Mouse (Mus musculus): Measurements from ENCODE around the gene Eci1. TPM values are rescaled to one million over a fixed set of nuclear protein-coding genes. Genes with fewer than 3 reads are reported as not detected.
"Not testable (repeated sequence)": the region's sequence is repeated elsewhere in the genome, so short reads cannot be mapped to it uniquely, and the experiment has no call there.

Eci1 gene
- polyA plus RNA-seq, 2 experiments from 2014 or later: 50.3 to 57.7 TPM

DNA sequence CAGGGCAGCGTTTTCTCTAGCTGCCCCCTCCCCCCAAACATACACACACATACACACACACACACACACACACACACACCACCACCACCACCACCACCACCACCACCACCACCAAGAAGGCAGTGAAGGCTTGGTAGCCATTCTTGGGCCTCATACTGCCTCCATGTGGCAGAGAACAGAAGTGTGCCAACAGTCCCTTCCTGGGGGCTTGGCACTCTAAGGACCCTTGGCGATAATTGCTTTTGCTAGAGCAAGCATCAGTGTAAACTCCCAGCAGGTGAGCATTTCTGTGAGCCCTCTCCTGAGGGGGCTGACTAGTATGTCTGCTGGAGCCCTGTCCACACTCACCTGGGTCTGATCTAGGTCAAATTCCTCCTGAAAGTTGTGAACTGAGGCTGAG is 14.7 kb downstream of the Eci1 start:
- no peak for ATAC-seq

DNA sequence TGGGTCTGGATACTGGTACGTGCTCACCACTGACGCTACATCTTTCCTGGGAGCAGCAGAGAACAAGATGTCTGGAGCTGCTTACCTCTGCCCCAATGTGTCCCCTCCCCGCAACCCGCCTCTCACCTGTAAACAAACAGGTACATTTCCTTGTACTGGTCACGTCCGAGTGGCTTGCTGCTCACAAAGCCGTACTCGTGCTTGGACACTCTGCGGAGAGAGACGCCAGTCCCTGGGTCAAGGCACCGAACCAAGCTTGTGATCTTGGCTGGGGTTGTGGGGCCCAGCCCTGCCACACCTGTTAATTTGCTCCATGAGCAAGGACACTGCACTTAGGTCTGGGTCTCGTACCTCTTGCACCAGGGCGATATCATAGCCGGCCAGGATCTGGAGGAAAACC is 15.7 kb downstream of the Eci1 start:
- no peak for ATAC-seq

DNA sequence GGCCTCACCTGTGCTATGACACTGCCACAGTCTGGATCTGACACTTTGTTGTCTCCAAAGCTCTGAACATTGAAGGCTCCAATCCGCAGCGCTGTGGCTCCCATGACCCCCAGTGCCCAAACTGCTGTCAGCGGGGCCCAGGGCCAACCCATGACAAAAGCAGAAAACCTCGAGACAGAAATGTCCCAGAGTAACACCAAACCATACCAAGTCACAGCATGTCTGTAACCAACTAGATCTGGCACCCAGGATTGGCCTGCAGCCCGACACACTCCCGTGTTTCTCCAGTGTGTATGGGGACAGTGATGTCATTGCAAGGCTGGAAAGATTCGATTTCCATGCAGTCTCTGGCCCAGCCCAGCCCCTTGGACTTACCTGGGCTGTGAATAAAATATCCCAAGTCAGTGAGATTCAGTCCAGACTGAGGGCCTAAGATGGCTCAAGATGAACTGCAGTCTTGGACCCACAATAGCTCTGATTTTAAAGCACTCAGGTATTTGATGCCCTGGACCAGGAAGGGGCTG is 16.3 kb downstream of the Eci1 start, which contains the start of gene Dnase1l2:
TSS of gene Dnase1l2 (minus strand) at position 474 of the 524 bp plus-strand sequence.
- ATAC-seq: no peak

DNA sequence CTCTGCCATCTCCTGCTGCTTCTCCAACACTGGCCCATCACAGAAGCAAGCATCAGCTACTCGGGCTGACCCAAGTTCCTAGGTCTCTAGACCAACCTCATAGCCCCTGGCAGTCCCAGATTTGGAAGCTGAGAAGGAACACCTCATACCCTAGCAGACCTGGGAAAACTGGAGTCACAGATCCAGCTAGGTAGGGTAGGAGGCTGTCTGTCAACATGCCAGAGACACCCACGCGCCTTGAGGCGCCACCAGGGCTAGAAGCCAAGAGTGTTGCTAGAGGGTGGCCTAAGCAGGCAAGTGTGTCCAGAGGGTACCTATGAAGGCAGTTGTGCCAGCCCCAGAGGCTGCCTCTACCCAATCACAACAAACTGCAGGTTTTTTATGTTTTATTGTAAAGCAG is 17.0 kb downstream of the Eci1 start:
- ATAC-seq: no peak

DNA sequence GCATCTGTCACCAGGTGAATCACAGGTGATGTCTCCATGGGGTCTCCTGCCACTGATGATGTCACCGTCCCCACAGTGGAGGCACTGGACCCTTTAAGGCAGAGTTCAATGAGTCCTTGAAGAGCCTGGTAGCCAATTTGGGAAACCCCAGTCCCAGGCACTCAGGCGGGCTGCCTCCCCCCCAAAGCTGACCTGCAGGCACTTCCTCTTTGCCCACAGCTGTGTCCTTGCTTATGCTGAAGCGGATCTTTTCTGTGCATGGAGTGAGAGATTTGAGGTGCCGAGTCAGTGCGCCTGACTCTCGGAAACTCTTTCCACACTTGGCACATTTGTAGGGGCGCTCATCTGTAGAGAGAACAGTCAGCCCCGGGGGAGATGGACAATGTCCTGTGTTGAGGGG is 20.1 kb downstream of the Eci1 start:
- no peak for ATAC-seq

DNA sequence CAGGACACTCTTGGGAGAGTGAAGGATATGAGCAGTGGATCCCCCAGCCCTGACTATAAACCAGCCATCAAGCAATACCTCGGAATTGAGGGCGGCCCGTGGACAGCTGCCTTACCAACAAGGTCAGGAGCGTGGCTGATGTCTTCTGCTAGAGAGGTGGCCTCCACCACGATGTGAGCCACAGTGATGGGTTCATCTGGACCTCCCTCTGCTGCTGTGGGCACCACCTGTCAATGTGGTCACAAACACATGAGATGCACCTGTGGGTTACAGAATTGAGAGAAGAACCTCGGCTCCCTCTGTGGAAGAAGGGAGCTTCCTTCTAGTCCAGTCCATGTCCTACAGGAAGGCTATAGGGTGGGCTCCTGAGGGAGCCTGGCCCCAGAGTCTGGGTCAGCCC is 23.1 kb downstream of the Eci1 start:
- no peak for ATAC-seq

DNA sequence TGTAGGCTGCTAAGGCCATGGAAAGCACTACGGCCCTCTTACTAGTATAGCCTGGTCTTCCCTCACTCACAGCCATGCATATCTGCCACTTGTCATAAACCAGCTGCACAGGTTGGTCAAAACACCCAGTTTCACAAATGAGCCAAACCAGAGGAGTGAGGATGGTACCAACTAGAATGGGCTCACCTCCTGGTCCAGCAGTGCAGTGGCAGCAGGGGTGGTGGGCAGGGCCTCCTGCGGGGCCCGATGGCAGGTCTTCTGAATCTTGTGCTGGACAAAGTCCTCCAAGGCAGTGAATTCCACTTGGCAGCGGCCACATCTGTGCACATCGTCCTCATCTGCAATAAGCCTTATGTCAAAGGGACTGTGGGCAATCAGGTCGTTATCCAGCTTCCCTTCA is 24.8 kb downstream of the Eci1 start:
- no peak for ATAC-seq

DNA sequence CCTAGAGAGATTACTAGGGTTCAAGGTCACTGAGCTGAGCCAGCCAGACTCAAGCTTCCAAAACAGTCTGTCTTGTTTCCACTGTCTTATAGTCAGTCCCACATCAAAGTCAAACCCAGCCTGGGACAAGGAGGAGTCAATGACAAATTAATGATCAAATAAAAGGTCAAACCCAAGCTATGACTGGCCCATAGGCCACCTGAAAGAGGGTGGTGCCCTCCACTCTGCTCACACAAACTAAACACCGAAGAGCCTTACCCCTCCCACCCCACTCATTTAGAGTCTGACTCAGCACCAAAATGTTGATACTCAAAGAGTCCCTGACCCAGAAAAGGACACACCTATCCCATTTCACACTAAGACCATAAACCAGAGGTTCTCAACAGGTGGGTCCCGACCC is 26.9 kb downstream of the Eci1 start:
- no peak for ATAC-seq

DNA sequence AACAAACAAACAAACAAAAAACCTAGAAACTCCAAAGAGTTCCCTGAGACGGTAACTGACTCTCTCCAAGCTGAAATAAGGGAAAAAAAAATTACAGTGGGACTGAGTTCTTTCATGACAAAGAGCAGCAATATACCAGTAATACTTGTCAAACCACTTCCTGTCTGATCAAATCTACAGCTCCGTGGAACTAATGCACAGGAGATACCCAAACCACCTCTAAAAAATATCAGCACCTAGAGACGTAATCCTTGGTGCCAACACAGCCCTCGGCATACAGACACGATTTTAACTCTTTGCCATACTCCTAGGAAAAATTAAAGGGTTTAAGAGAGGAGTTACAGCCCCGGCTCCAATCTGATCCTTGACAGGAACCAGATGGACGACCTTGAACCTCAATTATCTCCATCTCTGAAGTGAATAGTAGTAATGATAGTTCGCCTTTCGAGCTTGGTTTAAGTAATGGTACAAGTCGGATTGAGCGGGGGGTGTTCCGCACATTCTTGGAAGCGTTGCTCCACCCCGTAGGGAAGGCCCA is 27.8 kb downstream of the Eci1 start:
- peak; percentile 66 for ATAC-seq

DNA sequence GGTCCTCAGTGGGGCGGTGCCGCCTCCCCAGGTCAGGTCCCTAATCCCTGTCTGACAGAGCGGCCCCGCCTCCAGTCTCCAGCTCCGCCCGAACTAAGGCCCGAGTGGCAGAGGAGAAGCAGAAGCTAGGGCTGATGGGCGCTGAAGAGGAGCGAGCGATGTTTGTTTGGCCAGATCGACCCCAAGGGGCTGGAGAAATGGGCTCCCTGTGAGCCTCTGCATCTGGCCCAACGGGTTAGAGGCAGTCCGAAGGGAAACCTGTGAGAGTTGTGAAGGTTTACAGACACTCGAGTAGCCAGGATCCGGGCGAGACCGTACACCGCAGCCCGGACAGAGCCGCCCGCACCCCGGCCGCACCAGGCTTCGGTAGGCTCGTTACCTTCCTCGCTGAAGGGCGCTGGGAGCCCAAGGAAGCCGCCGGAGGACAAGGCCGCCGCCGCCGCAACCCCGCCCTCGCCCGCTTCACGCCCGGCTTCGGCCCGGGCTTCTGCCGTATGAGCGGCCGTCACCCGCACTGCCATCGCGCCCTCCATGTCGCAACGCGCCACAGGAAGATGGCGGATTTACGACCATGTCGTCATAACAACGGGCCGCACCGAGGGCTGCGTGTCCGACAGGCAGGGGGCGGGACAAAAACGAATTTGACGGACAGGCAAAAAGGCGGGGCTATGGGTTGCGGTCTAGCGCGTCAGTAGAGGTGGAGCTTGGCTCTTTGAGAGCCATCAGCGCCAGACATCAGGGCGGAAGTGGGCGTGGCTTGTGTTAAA is 28.5 kb downstream of the Eci1 start:
- peak; percentile 90 for ATAC-seq

DNA sequence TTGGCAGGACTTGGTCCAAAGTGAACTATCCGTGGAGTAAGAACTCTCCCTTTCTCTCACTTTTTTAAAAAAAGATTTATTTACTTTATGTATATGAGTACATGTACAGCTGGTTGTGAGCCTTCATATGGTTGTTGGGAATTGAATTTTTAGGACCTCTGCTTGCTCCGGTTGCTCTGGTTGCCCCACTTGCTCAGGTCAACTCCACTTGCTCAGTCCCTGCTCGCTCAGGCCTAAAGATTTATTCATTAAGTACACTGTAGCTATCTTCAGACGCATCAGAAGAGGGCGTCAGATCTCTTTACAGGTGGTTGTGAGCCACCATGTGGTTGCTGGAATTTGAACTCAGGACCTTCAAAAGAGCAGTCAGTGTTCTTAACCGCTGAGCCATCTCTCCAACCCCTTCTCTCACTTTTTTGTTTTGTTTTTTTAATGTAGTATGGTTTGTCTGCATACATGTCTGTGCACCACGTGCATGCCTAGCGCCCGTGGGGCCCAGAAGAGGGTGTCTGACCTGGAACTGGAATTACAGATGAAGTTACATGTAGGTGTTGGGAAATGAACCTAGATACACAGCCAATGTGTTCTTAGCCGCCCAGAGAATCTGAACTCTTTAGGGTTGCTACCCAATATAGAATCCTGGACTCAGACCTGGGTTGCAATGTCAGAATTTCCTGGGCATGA is 29.2 kb downstream of the Eci1 start:
- ATAC-seq: not testable (repeated sequence)

DNA sequence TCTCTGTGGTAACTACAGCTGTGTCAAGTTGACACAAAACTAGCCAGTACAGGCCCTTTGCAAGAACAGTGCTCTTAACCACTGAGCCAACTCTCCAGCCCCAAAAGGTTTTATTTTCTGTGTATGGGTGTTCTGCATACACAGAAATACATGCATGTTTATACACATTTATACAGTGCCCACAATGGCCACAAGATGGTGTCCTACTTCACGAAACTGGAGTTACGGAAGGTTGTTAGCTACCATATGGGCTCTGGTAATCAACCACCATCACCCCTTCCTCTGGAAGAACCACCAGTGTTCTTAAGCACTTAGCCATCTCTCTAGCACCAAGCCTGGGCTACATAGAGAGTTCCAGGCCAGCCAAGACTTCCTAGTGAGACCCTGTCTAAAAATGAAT is 35.1 kb downstream of the Eci1 start:
- peak; percentile 53 for ATAC-seq

DNA sequence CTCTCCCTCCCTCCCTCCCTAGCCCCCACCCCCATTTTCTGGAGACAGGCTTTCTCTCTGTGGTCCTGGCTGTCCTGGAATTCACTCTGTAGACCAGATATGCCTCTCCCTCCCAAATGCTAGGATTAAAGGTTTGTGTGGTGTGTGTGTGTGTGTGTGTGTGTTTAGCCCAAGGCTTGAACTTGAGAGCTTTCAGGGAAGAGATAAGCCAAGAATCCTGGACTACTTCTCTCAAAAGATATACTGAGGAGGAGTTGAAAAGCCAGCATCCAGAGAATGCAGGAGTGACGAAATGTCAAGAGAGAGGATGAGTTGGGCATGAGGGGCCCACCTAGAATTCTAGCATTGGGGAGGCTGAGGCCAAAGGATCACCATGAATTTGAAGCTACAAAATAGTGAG is 36.5 kb downstream of the Eci1 start:
- no peak for ATAC-seq

DNA sequence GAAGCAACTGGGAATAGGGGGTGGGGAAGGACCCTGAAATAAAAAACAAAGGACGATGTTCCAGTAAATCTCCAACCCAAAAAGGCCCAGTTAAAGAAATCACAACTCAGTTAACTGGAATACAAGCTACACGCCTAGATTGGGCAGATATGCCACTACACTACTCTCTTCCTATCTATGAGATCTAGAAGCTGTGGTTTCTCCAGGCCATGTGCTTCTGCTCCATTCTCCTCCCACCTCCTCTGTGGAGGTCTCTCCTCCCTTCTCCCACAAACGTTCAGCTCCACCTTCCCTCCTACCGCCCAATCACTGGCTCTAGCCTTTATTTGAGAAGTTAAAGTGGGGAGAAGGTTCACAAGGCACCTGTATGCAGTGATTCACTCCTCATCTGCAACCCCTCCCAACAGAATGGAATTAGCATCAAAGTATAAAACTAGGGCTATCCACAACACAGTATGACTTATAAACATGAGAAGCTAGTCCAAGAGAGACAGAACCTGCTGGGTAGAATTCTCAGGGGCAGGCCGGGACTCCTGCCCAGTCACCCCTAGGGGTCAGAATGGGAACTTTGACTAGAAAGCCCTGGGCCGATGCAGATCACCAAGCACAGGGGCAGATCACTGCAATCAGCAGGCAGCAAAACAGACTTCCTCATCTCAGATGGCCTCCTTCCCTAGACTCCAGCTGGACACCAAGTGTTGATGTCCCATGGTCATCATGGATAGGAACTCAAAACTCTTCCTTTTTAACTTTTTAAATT is 37.1 kb downstream of the Eci1 start:
- no peak for ATAC-seq

DNA sequence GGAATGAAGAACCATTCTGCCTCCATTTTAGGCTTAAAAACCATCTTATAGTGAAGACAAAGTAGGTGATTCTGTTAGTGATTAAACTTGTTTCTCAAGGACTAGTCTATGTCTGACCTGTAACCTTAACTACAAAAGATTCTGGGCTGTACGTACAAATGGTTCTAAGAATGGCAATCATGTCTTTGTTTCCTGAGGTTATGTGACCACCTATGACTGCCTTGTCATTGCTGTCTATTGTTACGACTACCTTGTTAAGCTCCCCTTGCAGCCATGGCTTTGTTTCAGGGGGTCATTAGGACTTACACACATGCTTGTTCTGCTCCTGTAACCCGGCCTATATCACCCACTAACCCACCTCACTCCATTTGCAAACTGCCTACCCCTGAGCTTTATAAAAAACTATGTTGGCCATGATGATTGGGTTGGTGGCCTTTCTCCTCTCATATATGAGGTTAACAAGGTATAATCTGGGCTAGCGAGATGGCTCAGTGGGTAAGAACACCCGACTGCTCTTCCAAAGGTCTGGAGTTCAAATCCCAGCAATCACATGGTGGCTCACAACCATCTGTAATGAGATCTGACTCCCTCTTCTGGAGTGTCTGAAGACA is 42.3 kb downstream of the Eci1 start:
- ATAC-seq: no peak

DNA sequence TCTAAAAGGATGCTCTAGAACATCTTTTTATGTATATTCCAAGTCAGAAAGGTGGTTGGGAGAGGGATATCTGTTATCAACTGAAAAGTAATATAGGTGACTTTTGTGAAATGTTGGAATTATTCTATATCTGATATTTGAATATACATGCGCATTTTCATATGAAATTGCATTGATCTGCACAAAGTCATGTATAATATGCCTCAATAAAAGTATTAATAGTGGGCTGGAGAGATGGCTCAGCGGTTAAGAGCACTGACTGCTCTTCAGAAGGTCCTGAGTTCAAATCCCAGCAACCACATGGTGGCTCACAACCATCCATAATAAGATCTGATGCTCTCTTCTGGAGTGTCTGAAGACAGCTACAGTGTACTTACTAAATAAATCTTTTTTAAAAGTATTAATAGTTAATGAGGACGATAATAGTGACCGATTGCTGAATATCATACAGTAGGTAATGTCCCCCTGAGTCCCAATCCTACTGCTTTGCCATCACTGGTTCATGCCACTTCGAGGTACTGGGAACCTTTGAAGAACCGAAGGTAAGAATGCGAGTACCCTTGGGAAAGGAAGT is 43.0 kb downstream of the Eci1 start:
- no peak for ATAC-seq

DNA sequence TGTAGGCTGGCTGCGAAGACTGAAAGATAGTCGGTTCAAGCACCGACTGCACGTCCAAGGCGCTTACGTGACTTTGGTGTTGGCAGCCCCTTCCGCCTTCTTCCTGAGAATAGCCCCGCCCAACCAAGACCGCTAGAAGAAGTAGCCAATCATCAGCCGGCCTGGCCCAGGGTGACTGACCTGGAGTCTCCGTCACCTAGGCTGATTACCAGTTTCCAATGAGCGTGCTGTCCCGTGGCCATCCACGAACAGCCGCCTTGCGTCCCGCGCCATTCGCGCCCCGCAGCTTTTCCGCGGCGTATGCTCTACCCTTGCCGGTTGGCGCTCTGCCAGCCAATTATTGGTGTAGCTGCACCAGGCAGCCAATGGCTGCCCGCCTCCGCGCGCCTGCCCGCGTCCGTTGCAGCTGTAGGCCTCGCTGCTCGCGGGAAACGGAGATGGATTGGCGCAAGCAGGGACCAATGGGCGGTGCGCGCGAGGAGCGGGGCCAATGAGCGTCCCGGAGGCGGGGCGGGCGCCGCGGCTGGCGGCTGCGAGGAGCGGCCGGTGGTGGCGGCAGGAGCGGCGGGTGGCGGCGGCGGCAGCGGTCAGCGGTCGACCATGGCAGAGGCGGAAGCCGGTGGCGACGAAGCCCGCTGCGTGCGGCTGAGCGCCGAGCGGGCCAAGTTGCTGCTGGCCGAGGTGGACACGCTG is 43.6 kb downstream of the Eci1 start, which contains the start of the genes E4f1 and Pgp:
TSS of gene E4f1 (minus strand) at position 404 of the 693 bp plus-strand sequence.
TSS of gene Pgp (plus strand) at position 483 of the 693 bp plus-strand sequence.
- ATAC-seq: peak; percentile 98

DNA sequence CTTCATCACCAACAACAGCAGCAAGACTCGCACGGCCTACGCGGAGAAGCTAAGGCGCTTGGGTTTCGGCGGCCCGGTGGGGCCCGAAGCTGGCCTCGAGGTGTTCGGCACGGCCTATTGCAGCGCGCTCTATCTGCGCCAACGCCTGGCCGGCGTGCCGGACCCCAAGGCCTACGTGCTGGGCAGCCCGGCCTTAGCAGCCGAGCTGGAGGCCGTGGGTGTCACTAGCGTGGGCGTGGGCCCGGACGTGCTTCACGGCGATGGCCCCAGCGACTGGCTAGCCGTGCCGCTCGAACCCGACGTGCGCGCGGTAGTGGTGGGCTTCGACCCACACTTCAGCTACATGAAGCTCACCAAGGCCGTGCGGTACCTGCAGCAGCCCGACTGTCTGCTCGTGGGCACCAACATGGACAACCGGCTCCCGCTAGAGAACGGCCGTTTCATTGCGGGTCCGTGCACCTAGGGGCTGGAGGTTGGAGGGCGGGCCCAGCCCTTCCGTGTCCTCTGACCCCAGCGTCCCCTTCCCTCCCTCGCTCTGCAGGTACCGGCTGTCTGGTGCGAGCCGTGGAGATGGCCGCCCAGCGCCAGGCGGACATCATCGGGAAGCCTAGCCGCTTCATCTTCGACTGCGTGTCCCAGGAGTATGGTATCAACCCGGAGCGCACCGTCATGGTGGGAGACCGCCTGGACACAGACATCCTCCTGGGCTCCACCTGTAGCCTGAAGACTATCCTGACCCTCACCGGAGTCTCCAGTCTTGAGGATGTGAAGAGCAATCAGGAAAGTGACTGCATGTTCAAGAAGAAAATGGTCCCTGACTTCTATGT is 44.5 kb downstream of the Eci1 start:
- peak; percentile 1 for ATAC-seq

DNA sequence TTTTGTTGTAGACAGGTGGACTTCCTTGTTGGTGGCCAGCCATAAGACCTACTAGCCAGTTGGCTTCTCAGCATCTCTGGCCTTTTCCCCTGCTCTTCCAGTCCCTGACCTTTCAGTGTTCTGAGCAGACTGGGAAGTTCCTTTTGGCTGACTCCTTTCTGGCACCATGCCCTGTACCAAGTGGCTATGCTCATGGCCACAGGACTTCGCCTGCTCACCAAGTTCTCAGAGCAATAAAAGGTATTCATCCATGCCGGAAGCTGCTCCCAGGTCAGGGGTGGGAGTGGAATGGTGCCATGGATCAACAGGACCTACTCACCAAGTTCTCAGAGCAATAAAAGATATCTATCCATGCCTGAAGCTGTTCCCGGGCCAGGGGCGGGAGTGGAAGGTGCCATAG is 46.1 kb downstream of the Eci1 start:
- ATAC-seq: no peak

DNA sequence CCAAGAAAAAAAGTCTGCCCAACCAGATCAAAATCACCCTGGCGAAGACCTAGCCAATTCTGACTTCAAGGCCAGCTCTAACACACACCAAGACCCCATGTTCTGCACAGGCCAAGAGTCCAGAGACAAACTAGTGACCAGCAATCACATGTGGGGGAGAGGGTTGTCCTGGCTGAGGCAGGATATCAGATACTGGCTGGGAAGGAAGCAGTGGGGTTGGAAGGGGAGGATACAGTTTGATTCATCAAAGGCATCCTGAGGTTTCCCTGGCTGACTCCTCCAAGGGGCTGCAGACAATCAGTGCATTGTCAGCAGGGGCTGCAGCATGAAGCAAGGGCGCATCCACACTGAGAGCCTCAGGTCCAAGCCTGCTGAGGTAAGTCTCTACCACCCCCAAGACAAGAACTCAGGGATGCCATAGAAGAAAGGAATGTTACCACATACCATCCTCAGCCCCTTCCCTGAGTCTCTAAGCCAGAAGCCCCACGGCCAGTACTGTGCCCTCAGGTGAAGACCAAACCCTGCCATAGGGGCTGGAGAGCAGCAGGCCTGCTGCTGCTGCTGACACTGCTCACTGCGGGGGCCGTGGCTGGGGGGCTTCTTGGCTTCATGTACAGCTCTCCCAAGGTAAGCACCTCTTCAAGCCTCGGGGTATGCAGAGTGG is 47.3 kb downstream of the Eci1 start, which contains the start of gene Bricd5:
TSS of gene Bricd5 (plus strand) at position 273 of the 664 bp plus-strand sequence.
- no peak for ATAC-seq

All from CD4-positive, CD25-positive, alpha-beta regulatory T cell, adult 4 months (primary cell).